Mouse (Mus musculus) ES-E14 (cell line): ENCODE measurements around the gene AW551984.

Source experiments
- CHD2 ChIP-seq: IDR thresholded peaks from 2 replicates; pipeline ENCODE4 v1.6.1; 2014; ENCODE audit warnings: mild to moderate bottlenecking, low read depth, low read length, inconsistent platforms
- ZC3H11A ChIP-seq: IDR thresholded peaks from 2 replicates; pipeline ENCODE4 v1.6.1; 2012; ENCODE audit warnings: low read depth, mild to moderate bottlenecking, inconsistent platforms, low read length, borderline replicate concordance
- ZNF384 ChIP-seq: IDR thresholded peaks from 2 replicates; pipeline ENCODE4 v1.6.1; 2012; ENCODE audit warnings: low read depth, low read length, inconsistent platforms

GRCm38 (mm10) chr9:39647382-39647781 is 43.2 kb upstream of the AW551984 start:
- TF ChIP-seq ZC3H11A = no peak
- no peak for TF ChIP-seq CHD2
- no peak for TF ChIP-seq ZNF384
